Mouse (Mus musculus) kidney, embryonic 16.5 days (tissue): Measurements from ENCODE around the gene Gm49380. TPM values are rescaled to one million over a fixed set of nuclear protein-coding genes. Genes with fewer than 3 reads are reported as not detected.

ENCODE experiments used
- ATAC-seq: fragments of 200-750 bp; cut with Nextera tagmentation; 2 replicates; pipeline ENCODE4 v1.8.0; 2017; ENCODE audit warnings: moderate TSS enrichment; ENCODE audit not compliant: low FRiP score, low TSS enrichment
- H3K27ac ChIP-seq: fragments of 300-500 bp; sonication (generic); 2 replicates; pipeline ENCODE4 v1.5.1; 2014; ENCODE audit warnings: low read length
- H3K27me3 ChIP-seq: fragments of 300-500 bp; sonication (generic); 2 replicates; pipeline ENCODE4 v1.6.1; 2014; ENCODE audit warnings: low read length, control low read depth, mixed read lengths; ENCODE audit not compliant: insufficient read depth
- H3K36me3 ChIP-seq: fragments of 300-500 bp; sonication (generic); 2 replicates; pipeline ENCODE4 v1.6.1; 2014; ENCODE audit warnings: low read length, control low read depth, mixed read lengths; ENCODE audit not compliant: insufficient read depth
- H3K4me1 ChIP-seq: fragments of 300-500 bp; sonication (generic); 2 replicates; pipeline ENCODE4 v1.6.1; 2014; ENCODE audit warnings: low read length, control low read depth, mixed read lengths; ENCODE audit not compliant: insufficient read depth
- H3K4me2 ChIP-seq: fragments of 300-500 bp; sonication (generic); replicated peaks from 2 replicates; pipeline ENCODE4 v1.6.1; 2014; ENCODE audit warnings: low read depth, low read length
- H3K4me3 ChIP-seq: fragments of 300-500 bp; sonication (generic); 2 replicates; pipeline ENCODE4 v1.5.1; 2014; ENCODE audit warnings: mild to moderate bottlenecking, low read length
- H3K9ac ChIP-seq: fragments of 300-500 bp; sonication (generic); replicated peaks from 2 replicates; pipeline ENCODE4 v1.6.1; 2014; ENCODE audit warnings: low read length
- H3K9me3 ChIP-seq: fragments of 300-500 bp; sonication (generic); 2 replicates; pipeline ENCODE4 v1.6.1; 2016; ENCODE audit warnings: low read length, control low read depth
- WGBS: fragments of 180-500 bp; shearing (Covaris S2); extraction: QIAGEN DNeasy Blood & Tissue Kit; methylation state at CpG from one replicate; pipeline ENCODE4 v1.1.7; 2014; 5-methylcytosine and 5-hydroxymethylcytosine counted together
- polyA plus RNA-seq: library from polyadenylated mRNA; unstranded; fragments of >200 nt; fragmentation: Nextera tagmentation; extraction: Ambion mirVana; gene quantifications from 2 replicates; pipeline ENCODE4 v1.2.1, GENCODE M21; 2015

The Gm49380 gene
- polyA plus RNA-seq, 1 experiment from 2014 or later, result 0.25 TPM

- Histone ChIP-seq H3K4me2 (no peak overlapping the region), H3K9me3 (no peaks in the 10 kb centered on the region), H3K4me3 (no peak overlapping the region), H3K4me1 (peaks cover 6% of the 10 kb centered on the region), H3K36me3 (no peaks in the 10 kb centered on the region), H3K9ac (no peak overlapping the region), H3K27me3 (no peaks in the 10 kb centered on the region), H3K27ac (no peak overlapping the region)
- ATAC-seq, result no peak
- WGBS, result 80% methylated on average over 4 of the region's 4 CpGs
Observed at GRCm38 (mm10) chr9:44031946-44032345, 81.4 kb downstream of the Gm49380 start.

GRCm38 (mm10) chr9:44031079-44031478, 82.2 kb downstream of the Gm49380 start:
- Histone ChIP-seq H3K9me3 (no peaks in the 10 kb centered on the region), H3K9ac (no peak overlapping the region), H3K27me3 (no peaks in the 10 kb centered on the region), H3K36me3 (no peaks in the 10 kb centered on the region), H3K4me3 (no peak overlapping the region), H3K4me2 (no peak overlapping the region), H3K4me1 (peaks cover 6% of the 10 kb centered on the region), H3K27ac (no peak overlapping the region)
- WGBS, result 95% methylated on average over 5 of the region's 5 CpGs
- ATAC-seq, result no peak

GRCm38 (mm10) chr9:44030646-44031045, 82.7 kb downstream of the Gm49380 start:
- H3K27me3 ChIP-seq, result no peaks in the 10 kb centered on the region
- WGBS, result 95% methylated on average over 4 of the region's 4 CpGs
- no peak overlapping the region for H3K4me2 ChIP-seq
- H3K36me3 ChIP-seq, result no peaks in the 10 kb centered on the region
- H3K9me3 ChIP-seq, result no peaks in the 10 kb centered on the region
- H3K9ac ChIP-seq, result no peak overlapping the region
- H3K4me3 ChIP-seq, result no peak overlapping the region
- no peak for ATAC-seq
- peaks cover 6% of the 10 kb centered on the region for H3K4me1 ChIP-seq
- no peak overlapping the region for H3K27ac ChIP-seq

GRCm38 (mm10) chr9:44029580-44030236, 83.6 kb downstream of the Gm49380 start:
- H3K9me3 ChIP-seq, result no peaks in the 10 kb centered on the region
- H3K27ac ChIP-seq, result no peak overlapping the region
- no peaks in the 10 kb centered on the region for H3K36me3 ChIP-seq
- H3K4me1 ChIP-seq, result peaks cover 6% of the 10 kb centered on the region
- peak; percentile 75 for ATAC-seq
- no peak overlapping the region for H3K9ac ChIP-seq
- no peak overlapping the region for H3K4me3 ChIP-seq
- 29% methylated on average over 5 of the region's 5 CpGs for WGBS
- no peaks in the 10 kb centered on the region for H3K27me3 ChIP-seq
- no peak overlapping the region for H3K4me2 ChIP-seq

- Histone ChIP-seq H3K27ac (no peak overlapping the region), H3K36me3 (no peaks in the 10 kb centered on the region), H3K9me3 (no peaks in the 10 kb centered on the region), H3K9ac (no peak overlapping the region), H3K4me1 (no peaks in the 10 kb centered on the region), H3K27me3 (no peaks in the 10 kb centered on the region), H3K4me3 (no peak overlapping the region), H3K4me2 (no peak overlapping the region)
- WGBS, result 69% methylated on average over 3 of the region's 3 CpGs
- ATAC-seq, result no peak
Observed at GRCm38 (mm10) chr9:44024096-44024495, 89.2 kb downstream of the Gm49380 start.

GRCm38 (mm10) chr9:44022100-44022847, 91.0 kb downstream of the Gm49380 start:
- Histone ChIP-seq H3K4me1 (no peaks in the 10 kb centered on the region), H3K27me3 (no peaks in the 10 kb centered on the region), H3K36me3 (no peaks in the 10 kb centered on the region), H3K4me2 (no peak overlapping the region), H3K27ac (no peak overlapping the region), H3K9me3 (no peaks in the 10 kb centered on the region), H3K4me3 (no peak overlapping the region), H3K9ac (no peak overlapping the region)
- WGBS, result 56% methylated on average over 8 of the region's 8 CpGs
- no peak for ATAC-seq

- no peaks in the 10 kb centered on the region for H3K36me3 ChIP-seq
- WGBS, result 61% methylated on average over 7 of the region's 7 CpGs
Observed at GRCm38 (mm10) chr9:44020001-44020400, 93.3 kb downstream of the Gm49380 start.

GRCm38 (mm10) chr9:44017846-44018245, 95.5 kb downstream of the Gm49380 start:
- H3K27ac ChIP-seq, result no peak overlapping the region
- peaks cover 4% of the 10 kb centered on the region for H3K4me1 ChIP-seq
- no peak overlapping the region for H3K4me2 ChIP-seq
- no peaks in the 10 kb centered on the region for H3K9me3 ChIP-seq
- H3K36me3 ChIP-seq, result no peaks in the 10 kb centered on the region
- no peak overlapping the region for H3K4me3 ChIP-seq
- H3K9ac ChIP-seq, result no peak overlapping the region
- ATAC-seq, result no peak
- WGBS, result 59% methylated on average over 5 of the region's 5 CpGs
- H3K27me3 ChIP-seq, result no peaks in the 10 kb centered on the region

More at GRCm38 (mm10) chr9:44020001-44020400, 93.3 kb downstream of the Gm49380 start:
- H3K4me2 ChIP-seq, result no peak overlapping the region
- ATAC-seq, result no peak
- H3K27ac ChIP-seq, result no peak overlapping the region
- H3K9me3 ChIP-seq, result no peaks in the 10 kb centered on the region
- H3K4me1 ChIP-seq, result no peaks in the 10 kb centered on the region
- H3K27me3 ChIP-seq, result no peaks in the 10 kb centered on the region
- H3K4me3 ChIP-seq, result no peak overlapping the region
- H3K9ac ChIP-seq, result no peak overlapping the region
